Mouse (Mus musculus) heart, adult 2 months (tissue): ENCODE results near the gene Samd4b.

ENCODE experiments used
- CTCF ChIP-seq: fragments of 200-600 bp; IDR thresholded peaks from 2 replicates; pipeline ENCODE4 v1.8.1; 2022; ENCODE audit warnings: antibody characterized with exemption, mild to moderate bottlenecking, moderate library complexity
- POLR2A ChIP-seq: fragments of 200-500 bp; IDR thresholded peaks from 2 replicates; pipeline ENCODE4 v1.6.1; 2011; ENCODE audit warnings: mild to moderate bottlenecking, low read depth, low read length, control low read depth; ENCODE audit not compliant: insufficient read depth

- no peak for TF ChIP-seq POLR2A
- no peak for TF ChIP-seq CTCF
Observed at GRCm38 (mm10) chr7:28555939-28556535, 41.9 kb downstream of the Samd4b start.
